Mouse (Mus musculus) kidney, embryonic 14.5 days (tissue): ENCODE measurements around the gene Anks1b. TPM values are rescaled to one million over a fixed set of nuclear protein-coding genes. Genes with fewer than 3 reads are reported as not detected.

Experiments
- ATAC-seq: fragments of 200-750 bp; cut with Nextera tagmentation; 2 replicates; pipeline ENCODE4 v1.8.0; 2017; ENCODE audit warnings: moderate number of reproducible peaks, mild to moderate bottlenecking, moderate TSS enrichment, moderate library complexity; ENCODE audit not compliant: low FRiP score, low TSS enrichment
- H3K27ac ChIP-seq: fragments of 300-500 bp; sonication (generic); 2 replicates; pipeline ENCODE4 v1.5.1; 2014; ENCODE audit warnings: low read depth, mild to moderate bottlenecking, low read length, moderate library complexity, mixed read lengths
- H3K27me3 ChIP-seq: fragments of 300-500 bp; sonication (generic); 2 replicates; pipeline ENCODE4 v1.6.1; 2014; ENCODE audit warnings: mild to moderate bottlenecking, low read length; ENCODE audit not compliant: control insufficient read depth, insufficient read depth
- H3K36me3 ChIP-seq: fragments of 300-500 bp; sonication (generic); 2 replicates; pipeline ENCODE4 v1.6.1; 2014; ENCODE audit warnings: low read length, mixed read lengths; ENCODE audit not compliant: control insufficient read depth, insufficient read depth
- H3K4me1 ChIP-seq: fragments of 300-500 bp; sonication (generic); 2 replicates; pipeline ENCODE4 v1.6.1; 2014; ENCODE audit warnings: low read length, mixed read lengths; ENCODE audit not compliant: control insufficient read depth, insufficient read depth
- H3K4me2 ChIP-seq: fragments of 300-500 bp; sonication (generic); replicated peaks from 2 replicates; pipeline ENCODE4 v1.6.1; 2014; ENCODE audit warnings: low read depth, mild to moderate bottlenecking, low read length
- H3K4me3 ChIP-seq: fragments of 300-500 bp; sonication (generic); 2 replicates; pipeline ENCODE4 v1.5.1; 2014; ENCODE audit warnings: mild to moderate bottlenecking, low read length
- H3K9ac ChIP-seq: fragments of 300-500 bp; sonication (generic); 2 replicates; pipeline ENCODE4 v1.6.1; 2014; ENCODE audit warnings: low read depth, mild to moderate bottlenecking, low read length, moderate library complexity
- H3K9me3 ChIP-seq: fragments of 300-500 bp; sonication (generic); 2 replicates; pipeline ENCODE4 v1.6.1; 2016; ENCODE audit warnings: low read length; ENCODE audit not compliant: control insufficient read depth
- WGBS: fragments of 180-500 bp; shearing (Covaris S2); extraction: QIAGEN DNeasy Blood & Tissue Kit; methylation state at CpG from one replicate; pipeline ENCODE4 v1.1.7; 2014; 5-methylcytosine and 5-hydroxymethylcytosine counted together
- polyA plus RNA-seq: library from polyadenylated mRNA; unstranded; fragments of >200 nt; fragmentation: Nextera tagmentation; extraction: Ambion mirVana; gene quantifications from 2 replicates; pipeline ENCODE4 v1.2.1, GENCODE M21; 2014

Gene Anks1b
- polyA plus RNA-seq, 1 experiment from 2014 or later = 4.4 TPM

GRCm38 (mm10) chr10:90003980-90004729 is 130.8 kb downstream of the Anks1b start:
- H3K4me2 ChIP-seq = no peak overlapping the region
- H3K9ac ChIP-seq = no peak overlapping the region
- no peaks in the 10 kb centered on the region for H3K36me3 ChIP-seq
- no peak overlapping the region for H3K27ac ChIP-seq
- ATAC-seq = no peak
- H3K4me1 ChIP-seq = no peaks in the 10 kb centered on the region
- H3K4me3 ChIP-seq = no peak overlapping the region
- WGBS = 86% methylated on average over 3 of the region's 3 CpGs
- H3K27me3 ChIP-seq = no peaks in the 10 kb centered on the region
- no peaks in the 10 kb centered on the region for H3K9me3 ChIP-seq

DNA sequence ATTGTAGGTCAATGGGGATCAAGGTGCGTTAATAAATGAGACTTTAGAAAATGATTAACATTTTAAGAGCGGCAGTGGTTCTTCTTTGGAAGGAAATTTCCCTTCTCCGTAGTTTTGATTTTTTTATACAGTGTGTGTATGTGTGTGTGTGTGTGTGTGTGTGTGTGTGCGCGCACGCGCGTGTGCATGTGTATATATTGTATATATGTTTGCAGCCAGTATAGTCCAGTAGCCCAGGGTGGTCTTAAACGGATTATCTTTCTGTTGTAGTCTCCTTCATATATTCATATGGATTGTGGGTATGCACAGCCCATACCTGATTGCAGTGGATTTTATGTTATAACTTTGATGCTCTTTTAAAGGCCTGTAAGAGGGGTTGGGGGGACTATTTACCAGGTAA is 131.6 kb downstream of the Anks1b start:
- ATAC-seq = no peak
- no peak overlapping the region for H3K9ac ChIP-seq
- 93% methylated on average over 9 of the region's 9 CpGs for WGBS
- H3K27ac ChIP-seq = no peak overlapping the region
- no peaks in the 10 kb centered on the region for H3K36me3 ChIP-seq
- no peaks in the 10 kb centered on the region for H3K27me3 ChIP-seq
- no peaks in the 10 kb centered on the region for H3K9me3 ChIP-seq
- H3K4me3 ChIP-seq = no peak overlapping the region
- H3K4me1 ChIP-seq = no peaks in the 10 kb centered on the region
- no peak overlapping the region for H3K4me2 ChIP-seq

- Histone ChIP-seq H3K27ac (no peak overlapping the region), H3K9me3 (no peaks in the 10 kb centered on the region), H3K4me1 (no peaks in the 10 kb centered on the region), H3K9ac (no peak overlapping the region), H3K4me3 (no peak overlapping the region), H3K4me2 (no peak overlapping the region), H3K27me3 (no peaks in the 10 kb centered on the region), H3K36me3 (no peaks in the 10 kb centered on the region)
- no peak for ATAC-seq
- WGBS = 54% methylated on average over 14 of the region's 14 CpGs
Observed at GRCm38 (mm10) chr10:90033037-90033436, 159.7 kb downstream of the Anks1b start.

GRCm38 (mm10) chr10:90043287-90043686 is 170.0 kb downstream of the Anks1b start:
- H3K9me3 ChIP-seq = no peaks in the 10 kb centered on the region
- no peaks in the 10 kb centered on the region for H3K36me3 ChIP-seq
- H3K9ac ChIP-seq = no peak overlapping the region
- no peak overlapping the region for H3K27ac ChIP-seq
- 0 out of 2 replicates have a peak, but pooled peaks have one; percentile 39 for ATAC-seq
- H3K4me1 ChIP-seq = no peaks in the 10 kb centered on the region
- no peak overlapping the region for H3K4me2 ChIP-seq
- no peaks in the 10 kb centered on the region for H3K27me3 ChIP-seq
- WGBS = 24% methylated on average over 5 of the region's 5 CpGs
- no peak overlapping the region for H3K4me3 ChIP-seq

DNA sequence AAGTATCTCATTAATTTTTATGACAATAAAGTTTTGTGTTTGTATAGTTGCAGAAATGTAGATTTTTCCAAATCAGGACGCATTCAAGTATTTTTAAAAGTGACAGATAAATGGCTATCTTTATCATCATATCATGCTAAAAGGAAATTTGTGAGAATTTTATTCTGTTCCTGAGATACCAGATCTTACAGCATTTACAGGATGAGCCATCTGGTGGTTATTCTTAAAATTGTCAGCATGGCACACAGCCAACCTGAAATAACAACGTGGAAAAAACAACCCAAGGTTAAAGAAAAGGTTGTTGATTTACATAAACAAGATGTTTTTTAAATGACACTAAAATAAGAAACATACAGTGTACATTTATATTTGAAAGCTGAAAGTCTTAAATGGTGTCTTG is 170.5 kb downstream of the Anks1b start:
- no peak for ATAC-seq
- 58% methylated on average over 2 of the region's 2 CpGs for WGBS
- Histone ChIP-seq H3K4me3 (no peak overlapping the region), H3K27ac (no peak overlapping the region), H3K4me2 (no peak overlapping the region), H3K9me3 (no peaks in the 10 kb centered on the region), H3K36me3 (no peaks in the 10 kb centered on the region), H3K4me1 (no peaks in the 10 kb centered on the region), H3K9ac (no peak overlapping the region), H3K27me3 (no peaks in the 10 kb centered on the region)

DNA sequence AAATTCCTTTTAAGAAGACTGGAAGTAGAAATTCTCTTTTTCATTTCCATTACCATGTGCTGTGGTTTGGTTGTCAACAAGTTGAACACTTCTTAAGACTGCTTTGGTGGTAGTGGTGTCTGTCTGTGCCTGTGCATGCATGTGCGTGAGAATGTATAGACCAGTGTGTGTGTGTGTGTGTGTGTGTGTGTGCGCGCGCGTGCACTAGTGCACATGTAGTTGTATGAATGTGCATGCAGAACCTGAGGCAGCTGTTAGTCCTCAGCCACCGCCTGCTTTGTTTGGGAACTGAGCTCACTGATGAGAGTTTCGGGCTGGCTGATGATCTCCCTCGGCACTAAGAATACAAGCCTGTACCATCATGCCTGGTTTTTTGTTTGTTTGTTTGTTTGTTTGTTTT is 170.9 kb downstream of the Anks1b start:
- Histone ChIP-seq H3K27ac (no peak overlapping the region), H3K36me3 (no peaks in the 10 kb centered on the region), H3K9ac (no peak overlapping the region), H3K4me2 (no peak overlapping the region), H3K4me3 (no peak overlapping the region), H3K4me1 (no peaks in the 10 kb centered on the region), H3K27me3 (no peaks in the 10 kb centered on the region), H3K9me3 (no peaks in the 10 kb centered on the region)
- WGBS = 92% methylated on average over 8 of the region's 8 CpGs
- ATAC-seq = no peak

DNA sequence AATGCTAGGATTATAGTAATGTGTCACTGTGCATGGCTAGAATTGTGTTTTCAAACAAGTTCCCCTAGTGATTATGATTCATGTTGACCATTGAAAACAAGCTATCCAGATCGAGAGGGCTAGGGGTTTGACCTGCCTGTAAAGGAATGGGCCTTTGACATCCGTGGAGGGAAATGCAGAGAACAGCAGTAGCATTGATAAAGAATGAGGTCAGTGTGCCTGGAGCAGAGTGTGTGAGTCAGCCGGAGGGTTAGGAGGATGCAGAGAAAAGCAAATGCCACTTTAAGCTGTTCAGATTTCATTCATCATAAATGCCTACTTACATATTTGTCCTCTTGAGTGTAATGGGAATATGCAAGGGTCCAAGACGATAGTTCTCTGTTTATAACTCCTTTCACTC is 195.3 kb downstream of the Anks1b start:
- 81% methylated on average over 4 of the region's 4 CpGs for WGBS
- H3K9ac ChIP-seq = no peak overlapping the region
- ATAC-seq = no peak
- no peaks in the 10 kb centered on the region for H3K36me3 ChIP-seq
- no peak overlapping the region for H3K27ac ChIP-seq
- no peaks in the 10 kb centered on the region for H3K27me3 ChIP-seq
- no peak overlapping the region for H3K4me3 ChIP-seq
- no peak overlapping the region for H3K4me2 ChIP-seq
- H3K4me1 ChIP-seq = no peaks in the 10 kb centered on the region
- no peaks in the 10 kb centered on the region for H3K9me3 ChIP-seq

DNA sequence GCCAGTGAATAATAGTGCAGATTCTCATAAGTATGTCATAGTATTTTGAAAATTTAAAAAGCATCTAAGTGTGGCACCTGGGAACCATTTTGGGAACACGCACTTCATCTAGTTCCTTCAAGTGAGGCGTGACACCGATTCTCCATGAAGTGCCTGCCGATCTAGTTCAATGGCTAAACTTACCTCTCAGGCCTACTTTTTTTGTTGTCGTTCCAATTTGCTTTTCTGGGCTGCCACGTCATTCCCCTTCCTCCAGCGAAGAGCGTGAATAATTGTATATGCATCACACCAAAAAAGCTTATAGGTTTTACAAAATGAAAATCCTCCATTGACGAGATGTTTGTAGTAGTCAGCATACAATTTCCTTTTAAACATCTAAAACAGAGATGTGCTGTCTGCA is 204.6 kb downstream of the Anks1b start:
- ATAC-seq = no peak
- Histone ChIP-seq H3K27me3 (no peaks in the 10 kb centered on the region), H3K4me2 (no peak overlapping the region), H3K9me3 (no peaks in the 10 kb centered on the region), H3K4me1 (no peaks in the 10 kb centered on the region), H3K4me3 (no peak overlapping the region), H3K27ac (no peak overlapping the region), H3K9ac (no peak overlapping the region), H3K36me3 (no peaks in the 10 kb centered on the region)
- 85% methylated on average over 9 of the region's 9 CpGs for WGBS

DNA sequence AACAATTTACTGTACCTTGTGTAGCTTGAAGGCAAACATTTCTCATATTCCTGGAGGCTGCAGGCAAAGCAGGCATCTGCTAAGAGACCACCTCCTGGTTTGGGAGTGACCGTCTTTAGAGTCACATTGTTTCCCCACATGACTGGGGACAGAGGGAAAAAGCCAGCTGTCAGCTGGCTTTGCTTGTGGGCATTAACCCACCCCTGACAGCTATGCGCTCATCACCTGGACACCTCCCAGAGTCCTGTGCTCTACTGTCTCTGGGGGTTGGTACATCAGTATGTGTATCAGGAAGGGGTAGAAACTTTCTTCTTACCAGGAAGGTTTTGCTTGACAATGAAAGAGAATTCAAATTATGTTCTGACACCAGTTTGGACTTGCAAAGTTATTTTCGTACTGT is 207.8 kb downstream of the Anks1b start:
- Histone ChIP-seq H3K4me1 (no peaks in the 10 kb centered on the region), H3K27ac (no peak overlapping the region), H3K9me3 (no peaks in the 10 kb centered on the region), H3K27me3 (no peaks in the 10 kb centered on the region), H3K9ac (no peak overlapping the region), H3K4me3 (no peak overlapping the region), H3K36me3 (no peaks in the 10 kb centered on the region), H3K4me2 (no peak overlapping the region)
- no peak for ATAC-seq
- WGBS = 58% methylated on average over 3 of the region's 3 CpGs
